Mouse (Mus musculus) lung, embryonic 14.5 days (tissue): ENCODE measurements at regions not wholly inside any gene's neighbourhood (a gene's known extent, or its start where the extent isn't known, plus 50 kb on each side); places are given as distances from the start of the nearest gene placed in this dataset.

ENCODE experiments used
- ATAC-seq: fragments of 200-750 bp; cut with Nextera tagmentation; 2 replicates; pipeline ENCODE4 v1.8.0; 2017; ENCODE audit warnings: mild to moderate bottlenecking, moderate TSS enrichment, moderate library complexity; ENCODE audit not compliant: insufficient read depth
- DNase-seq: peaks from one replicate; pipeline ENCODE4 v3.0.0-alpha.2; 2015
- H3K27ac ChIP-seq: fragments of 300-500 bp; sonication (generic); 2 replicates; pipeline ENCODE4 v1.5.1; 2014; ENCODE audit warnings: low read depth, mild to moderate bottlenecking, moderate library complexity
- H3K27me3 ChIP-seq: fragments of 300-500 bp; sonication (generic); 2 replicates; pipeline ENCODE4 v1.6.1; 2014; ENCODE audit warnings: low read length, control low read depth; ENCODE audit not compliant: insufficient read depth
- H3K36me3 ChIP-seq: fragments of 300-500 bp; sonication (generic); 2 replicates; pipeline ENCODE4 v1.6.1; 2014; ENCODE audit warnings: control low read depth; ENCODE audit not compliant: insufficient read depth
- H3K4me1 ChIP-seq: fragments of 300-500 bp; sonication (generic); 2 replicates; pipeline ENCODE4 v1.6.1; 2014; ENCODE audit warnings: antibody characterized with exemption, control low read depth; ENCODE audit not compliant: insufficient read depth
- H3K4me2 ChIP-seq: fragments of 300-500 bp; sonication (generic); 2 replicates; pipeline ENCODE4 v1.6.1; 2014; ENCODE audit warnings: mild to moderate bottlenecking
- H3K4me3 ChIP-seq: fragments of 300-500 bp; sonication (generic); 2 replicates; pipeline ENCODE4 v1.5.1; 2014; ENCODE audit warnings: low read depth, low read length
- H3K9ac ChIP-seq: fragments of 300-500 bp; sonication (generic); 2 replicates; pipeline ENCODE4 v1.6.1; 2014
- H3K9me3 ChIP-seq: fragments of 300-500 bp; sonication (generic); 2 replicates; pipeline ENCODE4 v1.6.1; 2016; ENCODE audit warnings: low read depth, low read length, control low read depth
- CTCF ChIP-seq: IDR thresholded peaks from 2 replicates; pipeline ENCODE4 v1.5.1; 2016; ENCODE audit warnings: antibody characterized with exemption, low read depth
- WGBS: fragments of 180-500 bp; shearing (Covaris S2); extraction: QIAGEN DNeasy Blood & Tissue Kit; methylation state at CpG from one replicate; pipeline ENCODE4 v1.1.7; 2014; 5-methylcytosine and 5-hydroxymethylcytosine counted together

DNA sequence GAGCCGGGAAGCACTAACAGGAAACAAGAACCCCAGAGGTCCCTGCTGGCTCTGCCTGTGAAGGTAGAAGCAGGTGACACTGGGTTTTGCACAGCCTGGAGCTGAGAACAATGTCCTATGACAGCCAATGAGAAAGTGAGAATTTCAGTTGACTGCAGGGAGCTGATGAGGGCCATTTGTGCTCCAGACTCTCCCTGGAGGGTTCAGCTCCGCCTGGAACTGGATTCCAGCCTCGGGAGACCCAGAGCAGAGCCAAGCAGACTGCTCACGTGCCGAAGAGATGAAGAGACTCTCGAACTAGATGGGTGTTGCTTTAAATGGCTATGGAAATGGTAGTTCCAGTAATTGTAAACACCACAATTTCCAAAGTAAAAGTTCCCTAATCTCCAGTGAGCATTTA lies 93.5 kb downstream of the Cand1 start:
- WGBS, result 60% methylated on average over 6 of the region's 6 CpGs
- no peak overlapping the region for H3K4me3 ChIP-seq
- ATAC-seq, result no peak
- no peak overlapping the region for H3K9ac ChIP-seq
- H3K4me2 ChIP-seq, result no peak overlapping the region
- H3K9me3 ChIP-seq, result no peaks in the 10 kb centered on the region
- H3K27ac ChIP-seq, result no peak overlapping the region
- no peaks in the 10 kb centered on the region for H3K36me3 ChIP-seq
- DNase-seq, result no peak
- TF ChIP-seq CTCF, result no peak
- no peaks in the 10 kb centered on the region for H3K27me3 ChIP-seq
- H3K4me1 ChIP-seq, result no peaks in the 10 kb centered on the region

DNA sequence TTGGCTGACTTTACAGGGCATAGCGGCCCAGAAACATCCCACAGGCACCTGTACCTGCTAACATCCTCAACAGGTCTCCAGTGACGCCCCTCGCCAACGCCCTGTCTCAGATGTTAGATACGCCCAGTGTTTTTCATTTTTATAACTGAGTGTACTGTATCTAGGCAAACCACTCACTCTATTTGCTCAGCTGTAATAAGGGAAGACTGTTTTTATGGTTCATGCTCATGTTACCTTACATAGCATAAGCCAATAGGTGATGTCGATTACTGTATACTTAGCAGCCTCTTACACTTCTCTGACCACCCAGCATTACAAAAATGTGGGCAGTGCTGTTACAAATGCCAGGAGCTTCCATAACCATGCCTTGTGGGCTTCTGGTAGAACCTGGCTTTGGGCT lies 97.0 kb downstream of the Cand1 start:
- DNase-seq (peak; percentile 26), ATAC-seq (peak; percentile 84)

DNA sequence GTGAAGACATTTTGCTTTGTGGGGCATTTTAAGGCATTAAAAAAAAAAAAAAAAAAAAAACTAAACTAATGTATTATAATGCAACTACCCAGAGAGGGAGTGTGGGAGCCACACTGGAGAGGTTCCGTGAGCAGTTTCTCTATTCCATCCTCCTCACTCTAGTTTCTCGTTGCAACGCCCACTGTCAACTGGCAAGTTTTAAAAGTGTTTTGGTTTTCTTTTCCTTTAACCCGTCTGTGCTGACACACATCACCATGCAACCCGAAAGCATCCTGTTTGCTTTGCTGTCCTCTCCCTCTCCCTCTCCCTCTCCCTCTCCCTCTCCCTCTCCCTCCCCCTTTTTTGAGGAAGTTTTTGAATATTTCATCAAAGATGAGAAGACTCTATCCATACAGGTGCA lies 97.5 kb downstream of the Cand1 start:
- H3K27me3 ChIP-seq, result no peaks in the 10 kb centered on the region
- DNase-seq (no peak), ATAC-seq (no peak)
- no peaks in the 10 kb centered on the region for H3K9me3 ChIP-seq
- WGBS, result 49% methylated on average over 5 of the region's 5 CpGs
- H3K4me3 ChIP-seq, result no peak overlapping the region
- H3K27ac ChIP-seq, result no peak overlapping the region
- no peak overlapping the region for H3K4me2 ChIP-seq
- no peak overlapping the region for H3K9ac ChIP-seq
- no peak for TF ChIP-seq CTCF
- no peaks in the 10 kb centered on the region for H3K4me1 ChIP-seq
- H3K36me3 ChIP-seq, result no peaks in the 10 kb centered on the region

More for the DNA sequence above, 97.0 kb downstream of the Cand1 start:
- Histone ChIP-seq H3K27me3 (no peaks in the 10 kb centered on the region), H3K9me3 (no peaks in the 10 kb centered on the region), H3K4me3 (no peak overlapping the region), H3K9ac (no peak overlapping the region), H3K4me2 (no peak overlapping the region), H3K27ac (no peak overlapping the region), H3K4me1 (no peaks in the 10 kb centered on the region), H3K36me3 (no peaks in the 10 kb centered on the region)
- WGBS, result 73% methylated on average over 6 of the region's 6 CpGs
- TF ChIP-seq CTCF, result no peak

DNA sequence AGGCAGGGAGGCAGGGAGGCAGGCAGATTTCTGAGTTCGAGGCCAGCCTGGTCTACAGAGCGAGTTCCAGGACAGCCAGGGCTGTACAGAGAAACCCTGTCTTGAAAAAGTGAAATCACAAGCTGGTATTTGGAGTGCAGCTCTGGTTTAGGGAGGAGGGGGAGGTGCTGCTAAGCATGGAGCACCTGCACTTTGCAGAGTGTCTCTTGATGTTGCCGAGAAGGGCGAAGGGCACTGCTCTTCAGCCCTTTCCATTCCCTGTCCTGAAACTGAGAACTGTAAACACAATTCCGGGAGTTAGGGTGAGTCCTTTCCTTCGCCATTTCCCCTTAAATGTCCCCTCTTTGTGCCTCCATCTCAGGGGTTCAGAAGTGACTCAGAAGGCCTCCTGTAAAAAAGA lies 101.6 kb downstream of the Cand1 start:
- H3K4me3 ChIP-seq, result no peak overlapping the region
- DNase-seq (no peak), ATAC-seq (no peak)
- H3K27ac ChIP-seq, result no peak overlapping the region
- no peaks in the 10 kb centered on the region for H3K9me3 ChIP-seq
- 0 out of 2 replicates have a peak, but pooled peaks cover 6% of the 10 kb centered on the region for H3K4me1 ChIP-seq
- H3K27me3 ChIP-seq, result no peaks in the 10 kb centered on the region
- no peaks in the 10 kb centered on the region for H3K36me3 ChIP-seq
- H3K9ac ChIP-seq, result no peak overlapping the region
- TF ChIP-seq CTCF, result no peak
- 41% methylated on average over 6 of the region's 6 CpGs for WGBS
- no peak overlapping the region for H3K4me2 ChIP-seq

DNA sequence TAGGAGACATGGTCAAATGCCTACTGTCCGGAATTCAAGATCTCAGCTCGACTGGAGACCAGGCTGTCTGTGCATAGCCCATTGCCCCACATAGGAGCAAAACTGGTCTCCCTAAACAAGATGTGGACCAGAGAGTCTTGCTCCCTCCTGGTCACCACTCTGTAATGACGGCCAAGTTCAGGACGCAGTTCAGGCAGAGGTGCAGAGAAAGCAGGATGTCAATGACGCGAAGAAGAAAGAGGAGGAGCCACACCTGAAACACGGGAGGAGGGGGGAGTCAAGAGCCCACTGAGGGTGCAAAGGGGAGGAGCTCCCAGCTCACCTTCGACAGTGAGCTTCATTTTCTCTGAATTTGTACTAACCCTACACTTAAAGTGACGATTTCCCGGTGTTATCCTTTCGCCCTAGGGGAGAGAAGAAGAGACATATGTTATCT lies 104.3 kb downstream of the Cand1 start:
- DNase-seq, result no peak
- H3K4me1 ChIP-seq, result 0 out of 2 replicates have a peak, but pooled peaks cover 6% of the 10 kb centered on the region
- WGBS, result 23% methylated on average over 11 of the region's 11 CpGs
- ATAC-seq, result peak; percentile 58; the same call in 1 of the 2 replicates
- H3K36me3 ChIP-seq, result no peaks in the 10 kb centered on the region
- no peak overlapping the region for H3K4me3 ChIP-seq
- no peaks in the 10 kb centered on the region for H3K9me3 ChIP-seq
- H3K9ac ChIP-seq, result no peak overlapping the region
- H3K27ac ChIP-seq, result peak overlapping the region; percentile 20; the same call in 1 of the 2 replicates
- peak overlapping the region; percentile 7; the same call in 1 of the 2 replicates for H3K4me2 ChIP-seq
- TF ChIP-seq CTCF, result no peak
- H3K27me3 ChIP-seq, result no peaks in the 10 kb centered on the region

DNA sequence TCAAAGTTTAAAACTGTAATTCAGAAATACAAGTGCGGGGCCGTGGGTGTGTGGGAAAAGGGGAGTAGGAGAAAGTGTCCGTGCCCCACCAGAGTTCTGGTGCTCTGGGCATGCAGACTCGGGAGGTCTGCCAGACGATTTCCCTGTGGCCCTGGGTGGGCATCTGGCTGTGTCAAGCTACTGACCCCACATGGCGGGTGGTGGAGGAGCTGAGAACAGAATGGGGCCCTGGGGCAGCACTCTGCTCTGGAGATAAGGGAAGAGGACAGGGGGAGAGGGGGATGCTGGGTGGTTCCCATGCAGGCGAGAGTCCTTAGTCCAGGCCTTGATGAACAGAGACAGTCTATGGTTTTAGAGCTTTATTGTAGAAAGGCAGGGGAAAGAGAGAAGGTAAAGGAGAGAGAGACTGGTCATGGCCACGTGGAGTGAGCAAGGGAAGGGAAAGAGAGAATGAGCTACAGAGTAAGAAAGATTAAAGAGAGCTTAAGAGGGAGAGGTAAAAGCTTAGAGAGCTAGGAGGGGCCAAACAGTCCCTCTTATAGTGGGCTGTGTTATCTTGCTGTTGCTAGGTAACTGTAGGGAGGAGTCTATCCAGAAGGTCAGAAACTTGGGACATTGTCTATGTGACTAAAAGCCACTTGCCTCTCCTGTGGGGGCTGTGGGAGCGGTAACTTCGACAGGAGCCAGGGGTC lies 104.9 kb downstream of the Cand1 start:
- peak overlapping the region; percentile 7; the same call in 1 of the 2 replicates for H3K4me2 ChIP-seq
- 25% methylated on average over 10 of the region's 10 CpGs for WGBS

DNA sequence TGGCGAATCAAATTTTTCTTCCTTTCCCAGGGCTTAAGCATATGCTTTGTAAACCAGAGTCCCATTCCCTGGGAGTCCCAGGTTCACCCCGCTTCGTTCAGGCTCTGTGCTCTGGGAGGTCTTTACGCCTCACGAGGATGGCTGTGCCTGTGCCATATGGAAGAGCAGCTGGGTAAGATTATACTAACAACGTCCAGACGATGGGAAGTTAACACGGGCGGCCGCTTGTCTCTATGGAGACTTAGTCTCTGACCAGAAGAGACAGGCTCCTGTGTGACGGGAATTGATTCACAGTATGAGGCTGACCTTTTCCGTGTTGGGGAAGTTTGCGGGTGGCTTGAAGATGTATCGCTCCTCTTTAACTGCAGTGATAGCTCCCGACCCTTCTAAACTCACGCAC lies 107.9 kb downstream of the Cand1 start:
- 24% methylated on average over 16 of the region's 16 CpGs for WGBS
- peak; percentile 45 for DNase-seq
- TF ChIP-seq CTCF, result no peak
- Histone ChIP-seq H3K9me3 (no peaks in the 10 kb centered on the region), H3K27ac (no peak overlapping the region), H3K36me3 (no peaks in the 10 kb centered on the region), H3K4me3 (no peak overlapping the region), H3K27me3 (no peaks in the 10 kb centered on the region), H3K4me2 (peak overlapping the region; percentile 48), H3K4me1 (0 out of 2 replicates have a peak, but pooled peaks cover 6% of the 10 kb centered on the region), H3K9ac (no peak overlapping the region)
- ATAC-seq, result 0 out of 2 replicates have a peak, but pooled peaks have one; percentile 54

More for the DNA sequence above, 104.9 kb downstream of the Cand1 start:
- DNase-seq (peak; percentile 22), ATAC-seq (peak; percentile 64; the same call in 1 of the 2 replicates)
- no peak for TF ChIP-seq CTCF
- Histone ChIP-seq H3K36me3 (no peaks in the 10 kb centered on the region), H3K4me3 (no peak overlapping the region), H3K27ac (peak overlapping the region; percentile 20; the same call in 1 of the 2 replicates), H3K9ac (no peak overlapping the region), H3K9me3 (no peaks in the 10 kb centered on the region), H3K4me1 (0 out of 2 replicates have a peak, but pooled peaks cover 6% of the 10 kb centered on the region), H3K27me3 (no peaks in the 10 kb centered on the region)
